Mouse (Mus musculus): ENCODE results near the gene Syt16. TPM values are rescaled to one million over a fixed set of nuclear protein-coding genes. Genes with fewer than 3 reads are reported as not detected.

Gene Syt16
- total and polyA plus RNA-seq, 2 experiments from 2014 or later = 67.6 to 90.9 TPM

DNA sequence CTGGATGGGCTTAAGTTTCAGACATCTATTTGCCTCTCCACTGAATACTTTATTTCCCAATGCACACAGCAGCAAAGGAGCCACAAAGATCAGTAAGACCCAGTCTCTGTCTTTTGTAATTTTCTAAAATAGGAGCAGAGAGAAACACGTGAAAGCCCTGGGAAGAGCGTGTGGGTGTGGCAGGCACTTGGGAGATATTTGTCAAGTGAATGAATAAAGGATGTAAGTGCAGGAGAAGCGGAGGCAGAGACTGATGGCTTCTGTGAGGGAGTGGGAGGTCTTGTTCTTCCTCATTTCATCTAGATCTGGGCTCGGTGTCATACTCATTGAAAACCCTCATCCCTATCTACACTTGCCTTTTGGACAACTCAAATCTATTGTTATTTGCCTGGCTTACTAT, 78.6 kb downstream of the Syt16 start:
- H3K9ac ChIP-seq (replicated peaks; ENCODE audit: low read length) = no peak overlapping the region
- no peak for TF ChIP-seq CTCF (IDR thresholded peaks at IDR 0.05; ENCODE audit: low read depth)
- H3K27me3 ChIP-seq (ENCODE audit: insufficient read depth, low read length) = no peaks in the 10 kb centered on the region
- DNase-seq (ENCODE audit: low spot score) = no peak
- no peak overlapping the region for H3K4me3 ChIP-seq (ENCODE audit: low read length)
- no peaks in the 10 kb centered on the region for H3K36me3 ChIP-seq (ENCODE audit: insufficient read depth, low read length)
- 52% methylated on average over 4 of the region's 4 CpGs for WGBS
- no peaks in the 10 kb centered on the region for H3K9me3 ChIP-seq (ENCODE audit: low read length)
- no peak for ATAC-seq
- H3K4me2 ChIP-seq (ENCODE audit: low read depth, low read length) = no peak overlapping the region
- H3K4me1 ChIP-seq (ENCODE audit: insufficient read depth, low read length) = no peaks in the 10 kb centered on the region
- H3K27ac ChIP-seq = 0 out of 2 replicates have a peak overlapping the region, but pooled peaks have one; percentile 20

DNA sequence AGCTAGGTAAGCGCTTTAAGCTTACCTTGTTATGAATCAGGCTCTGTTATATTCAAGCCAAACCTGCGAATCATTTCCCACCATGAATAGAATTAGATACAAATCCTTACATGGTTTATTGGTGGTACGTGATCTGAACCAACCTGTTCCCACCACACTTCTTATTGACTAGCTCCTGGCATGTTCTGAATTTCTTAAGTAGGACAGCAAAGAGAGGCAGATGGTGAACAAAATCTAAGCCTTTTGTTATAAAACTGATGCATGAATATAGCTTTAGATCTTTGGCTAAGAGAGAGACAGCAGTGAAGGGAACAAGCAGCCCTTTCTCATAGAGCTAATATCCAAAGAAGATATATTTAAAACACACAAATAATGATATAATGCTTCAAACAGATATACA, 83.7 kb downstream of the Syt16 start:
- WGBS = 81% methylated on average over 3 of the region's 3 CpGs
- no peak for TF ChIP-seq CTCF (IDR thresholded peaks at IDR 0.05; ENCODE audit: low read depth)
- DNase-seq (ENCODE audit: low spot score) = no peak
- H3K4me2 ChIP-seq (ENCODE audit: low read depth, low read length) = no peak overlapping the region
- no peak overlapping the region for H3K4me3 ChIP-seq (ENCODE audit: low read length)
- no peak overlapping the region for H3K9ac ChIP-seq (replicated peaks; ENCODE audit: low read length)
- H3K27ac ChIP-seq = no peak overlapping the region
- ATAC-seq = no peak
- H3K4me1 ChIP-seq (ENCODE audit: insufficient read depth, low read length) = no peaks in the 10 kb centered on the region
- H3K9me3 ChIP-seq (ENCODE audit: low read length) = no peaks in the 10 kb centered on the region
- no peaks in the 10 kb centered on the region for H3K27me3 ChIP-seq (ENCODE audit: insufficient read depth, low read length)
- H3K36me3 ChIP-seq (ENCODE audit: insufficient read depth, low read length) = no peaks in the 10 kb centered on the region

DNA sequence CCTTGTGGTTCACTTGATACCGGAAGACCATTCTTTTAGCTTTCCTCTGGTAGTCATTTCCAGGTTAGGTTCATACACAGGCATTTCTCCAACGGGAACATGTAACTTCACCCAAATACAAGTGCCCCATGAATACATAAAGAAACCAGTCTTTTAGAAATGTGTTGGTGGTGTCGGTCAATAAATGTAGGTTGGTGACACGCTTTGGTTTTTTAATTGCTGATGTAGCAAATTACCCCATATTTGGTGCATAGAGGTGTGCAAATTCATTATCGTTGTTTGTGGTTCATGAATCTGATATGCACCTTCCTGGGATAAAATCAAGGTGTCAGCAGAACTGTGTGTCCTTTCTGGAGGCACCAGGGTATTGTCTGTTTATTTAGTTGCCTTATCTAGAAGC, 86.9 kb downstream of the Syt16 start:
- TF ChIP-seq CTCF (IDR thresholded peaks at IDR 0.05; ENCODE audit: low read depth) = no peak
- Histone ChIP-seq H3K27ac (no peak overlapping the region), H3K9me3 (ENCODE audit: low read length) (no peaks in the 10 kb centered on the region), H3K4me1 (ENCODE audit: insufficient read depth, low read length) (no peaks in the 10 kb centered on the region), H3K36me3 (ENCODE audit: insufficient read depth, low read length) (no peaks in the 10 kb centered on the region), H3K27me3 (ENCODE audit: insufficient read depth, low read length) (no peaks in the 10 kb centered on the region), H3K9ac (replicated peaks; ENCODE audit: low read length) (no peak overlapping the region), H3K4me3 (ENCODE audit: low read length) (no peak overlapping the region), H3K4me2 (ENCODE audit: low read depth, low read length) (no peak overlapping the region)
- no peak for ATAC-seq
- 94% methylated on average over 5 of the region's 5 CpGs for WGBS
- DNase-seq (ENCODE audit: low spot score) = no peak

DNA sequence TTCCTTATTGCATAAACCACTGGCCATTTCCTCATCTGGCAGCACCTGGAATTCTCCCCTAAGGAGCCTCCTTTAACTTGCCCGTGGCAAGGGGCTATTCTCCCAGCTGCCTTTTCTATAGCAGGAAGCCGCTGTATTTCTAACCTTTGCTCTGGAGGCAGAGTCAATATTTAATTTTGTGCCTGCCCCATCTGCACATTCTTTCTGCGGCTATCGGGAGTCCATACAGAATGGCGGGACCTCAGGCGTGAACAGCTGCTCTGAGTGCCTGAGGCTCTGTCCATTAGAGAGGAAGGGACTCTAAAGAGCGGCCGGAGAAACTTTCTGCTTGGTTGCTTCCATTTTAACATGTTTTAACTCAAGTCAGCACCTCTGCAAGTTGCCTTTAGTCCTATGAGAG, 89.6 kb downstream of the Syt16 start:
- no peaks in the 10 kb centered on the region for H3K9me3 ChIP-seq (ENCODE audit: low read length)
- H3K4me3 ChIP-seq (ENCODE audit: low read length) = no peak overlapping the region
- H3K4me2 ChIP-seq (ENCODE audit: low read depth, low read length) = no peak overlapping the region
- no peaks in the 10 kb centered on the region for H3K36me3 ChIP-seq (ENCODE audit: insufficient read depth, low read length)
- no peak overlapping the region for H3K9ac ChIP-seq (replicated peaks; ENCODE audit: low read length)
- no peaks in the 10 kb centered on the region for H3K4me1 ChIP-seq (ENCODE audit: insufficient read depth, low read length)
- TF ChIP-seq CTCF (IDR thresholded peaks at IDR 0.05; ENCODE audit: low read depth) = no peak
- H3K27me3 ChIP-seq (ENCODE audit: insufficient read depth, low read length) = no peaks in the 10 kb centered on the region
- WGBS = 49% methylated on average over 8 of the region's 8 CpGs
- DNase-seq (ENCODE audit: low spot score) (no peak), ATAC-seq (no peak)
- H3K27ac ChIP-seq = no peak overlapping the region

DNA sequence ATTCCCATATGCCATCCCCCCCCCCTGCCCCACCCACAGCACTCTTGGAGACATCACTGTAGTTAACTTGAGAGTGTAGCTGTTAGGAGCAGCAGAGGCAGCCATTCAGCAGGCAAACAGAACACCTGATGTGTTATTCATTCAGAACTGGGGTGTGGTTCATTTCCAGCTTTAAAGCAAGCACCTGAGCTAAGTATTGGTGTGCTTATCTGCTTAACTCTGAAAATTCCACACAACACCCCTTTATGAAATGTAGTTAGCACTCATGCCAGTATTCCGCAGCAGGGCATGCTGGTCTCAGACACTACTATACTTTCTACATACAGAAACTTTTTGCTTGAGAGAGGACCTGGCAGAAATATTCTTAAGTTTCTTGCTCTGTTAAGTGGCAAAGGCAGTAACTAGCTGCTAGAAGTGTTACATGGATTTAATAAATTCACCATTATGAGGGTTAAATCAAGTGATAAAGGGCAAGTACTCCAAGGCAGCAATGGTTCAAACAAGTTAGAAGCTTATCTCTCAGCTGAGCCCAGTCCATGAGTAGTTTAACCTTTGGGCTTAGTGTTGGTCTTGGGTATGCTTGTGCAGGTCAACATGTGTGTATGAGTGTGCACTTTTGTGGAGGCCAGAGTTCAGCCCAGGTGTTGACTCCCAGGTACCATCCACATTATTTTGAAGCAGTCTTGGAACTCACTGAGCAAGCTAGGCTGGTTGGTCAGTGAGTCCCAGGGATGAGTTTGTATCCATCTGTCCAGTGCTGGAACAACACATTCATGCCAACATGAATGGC, 92.1 kb downstream of the Syt16 start:
- DNase-seq (ENCODE audit: low spot score) = no peak
- Histone ChIP-seq H3K9ac (replicated peaks; ENCODE audit: low read length) (no peak overlapping the region), H3K27ac (no peak overlapping the region), H3K4me1 (ENCODE audit: insufficient read depth, low read length) (no peaks in the 10 kb centered on the region), H3K4me2 (ENCODE audit: low read depth, low read length) (no peak overlapping the region), H3K36me3 (ENCODE audit: insufficient read depth, low read length) (no peaks in the 10 kb centered on the region), H3K27me3 (ENCODE audit: insufficient read depth, low read length) (no peaks in the 10 kb centered on the region), H3K4me3 (ENCODE audit: low read length) (no peak overlapping the region), H3K9me3 (ENCODE audit: low read length) (no peaks in the 10 kb centered on the region)
- TF ChIP-seq CTCF (IDR thresholded peaks at IDR 0.05; ENCODE audit: low read depth) = no peak
- ATAC-seq = no peak
- WGBS = 95% methylated on average over 1 of the region's 1 CpGs

DNA sequence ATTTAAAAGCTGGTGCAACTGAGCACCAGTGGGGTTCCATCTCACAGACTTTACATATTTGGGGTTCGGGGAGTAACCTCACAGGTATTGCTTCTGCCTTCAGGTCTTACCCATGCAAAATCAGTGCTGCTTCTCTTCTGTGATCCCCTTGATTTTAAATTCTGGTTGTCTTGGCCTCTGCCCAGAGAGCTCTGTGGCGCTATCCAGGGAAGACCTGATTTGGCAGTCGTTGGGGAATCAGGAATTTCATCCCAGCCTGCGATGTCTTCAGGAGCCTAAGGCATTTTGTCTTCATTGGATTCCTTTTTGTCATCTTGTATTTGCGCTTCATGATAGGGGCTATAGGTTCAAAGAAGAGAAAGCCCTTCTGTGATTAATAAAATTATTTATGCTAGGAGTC, 95.1 kb downstream of the Syt16 start:
- H3K27me3 ChIP-seq (ENCODE audit: insufficient read depth, low read length) = no peaks in the 10 kb centered on the region
- no peak overlapping the region for H3K4me3 ChIP-seq (ENCODE audit: low read length)
- WGBS = 44% methylated on average over 5 of the region's 5 CpGs
- H3K9ac ChIP-seq (replicated peaks; ENCODE audit: low read length) = no peak overlapping the region
- H3K27ac ChIP-seq = no peak overlapping the region
- no peaks in the 10 kb centered on the region for H3K9me3 ChIP-seq (ENCODE audit: low read length)
- no peaks in the 10 kb centered on the region for H3K36me3 ChIP-seq (ENCODE audit: insufficient read depth, low read length)
- H3K4me1 ChIP-seq (ENCODE audit: insufficient read depth, low read length) = no peaks in the 10 kb centered on the region
- DNase-seq (ENCODE audit: low spot score) (no peak), ATAC-seq (no peak)
- H3K4me2 ChIP-seq (ENCODE audit: low read depth, low read length) = no peak overlapping the region
- no peak for TF ChIP-seq CTCF (IDR thresholded peaks at IDR 0.05; ENCODE audit: low read depth)

DNA sequence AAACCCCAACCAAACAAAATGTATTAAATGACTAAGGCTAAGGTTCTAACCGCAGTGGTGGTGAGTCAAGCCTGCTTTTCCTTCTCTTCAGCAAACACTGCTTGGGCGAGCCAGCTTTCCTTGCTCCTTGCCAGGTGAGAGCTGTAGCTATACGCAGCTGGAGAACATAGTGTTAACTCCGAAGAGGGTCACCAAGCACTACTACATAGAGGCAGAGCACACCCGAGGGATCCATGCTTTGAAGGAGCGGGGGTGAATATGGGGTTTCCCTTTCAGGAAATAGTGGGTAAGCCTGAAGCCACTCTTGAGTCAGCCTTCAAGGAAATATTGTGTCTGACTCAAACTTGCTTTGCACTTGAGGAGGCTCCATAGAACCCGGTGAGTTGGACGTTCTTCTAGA, 95.6 kb downstream of the Syt16 start:
- Histone ChIP-seq H3K27me3 (ENCODE audit: insufficient read depth, low read length) (no peaks in the 10 kb centered on the region), H3K4me1 (ENCODE audit: insufficient read depth, low read length) (no peaks in the 10 kb centered on the region), H3K4me3 (ENCODE audit: low read length) (no peak overlapping the region), H3K9ac (replicated peaks; ENCODE audit: low read length) (no peak overlapping the region), H3K9me3 (ENCODE audit: low read length) (no peaks in the 10 kb centered on the region), H3K36me3 (ENCODE audit: insufficient read depth, low read length) (no peaks in the 10 kb centered on the region), H3K27ac (no peak overlapping the region), H3K4me2 (ENCODE audit: low read depth, low read length) (no peak overlapping the region)
- 82% methylated on average over 8 of the region's 8 CpGs for WGBS
- DNase-seq (ENCODE audit: low spot score) (no peak), ATAC-seq (no peak)
- TF ChIP-seq CTCF (IDR thresholded peaks at IDR 0.05; ENCODE audit: low read depth) = no peak

Measured in hindbrain, postnatal 0 days (tissue).